Mouse (Mus musculus): ENCODE results near the gene Gmnn. TPM values are rescaled to one million over a fixed set of nuclear protein-coding genes. Genes with fewer than 3 reads are reported as not detected.

Gmnn gene
- polyA plus RNA-seq, 1 experiment from 2014 or later, result 103 TPM

DNA sequence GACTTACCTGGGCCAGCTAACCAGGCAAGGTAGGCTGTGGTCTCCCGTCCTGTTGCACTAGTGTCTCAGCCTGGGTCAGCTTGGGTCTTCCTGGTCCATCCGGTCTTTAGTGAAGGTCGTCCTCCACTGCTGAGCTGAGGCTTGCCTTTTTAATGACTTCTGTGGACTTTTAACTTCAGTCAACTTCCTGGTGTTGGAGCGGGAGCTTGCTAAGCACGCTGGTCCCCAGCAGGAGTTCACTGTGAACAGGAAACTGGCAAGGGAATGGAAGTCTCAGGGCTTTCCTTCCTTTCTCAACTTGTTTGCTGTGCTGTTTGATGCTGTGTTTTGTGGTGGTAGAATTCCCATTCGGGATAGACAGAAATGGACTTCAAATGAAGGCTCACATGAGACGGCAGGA is 44.0 kb downstream of the Gmnn start:
- ATAC-seq (ENCODE audit: low read depth), result no peak
- H3K27ac ChIP-seq (ENCODE audit: low read length), result no peak overlapping the region

DNA sequence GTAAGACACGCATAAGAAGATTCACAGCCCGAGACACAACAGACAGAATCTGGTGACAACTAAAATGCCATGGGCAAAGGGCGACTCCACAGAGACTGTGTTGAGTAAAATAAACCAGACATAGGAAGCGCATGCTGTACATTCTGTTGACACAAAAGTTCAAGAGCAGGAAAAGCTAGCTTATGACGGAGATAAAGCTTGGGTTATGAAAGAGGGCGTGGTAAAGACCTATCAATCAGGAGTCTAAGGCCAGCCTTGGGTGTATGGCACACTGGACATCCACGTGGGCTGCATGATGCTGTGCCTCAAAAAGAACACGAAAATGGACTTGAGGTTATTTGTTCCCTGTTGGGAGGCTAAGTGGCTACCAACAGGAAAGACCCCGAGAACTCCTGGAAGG is 45.3 kb downstream of the Gmnn start:
- peaks cover 10% of the 10 kb centered on the region for H3K4me1 ChIP-seq (replicated peaks; ENCODE audit: control insufficient read depth, insufficient read depth, low read length)
- H3K27ac ChIP-seq (ENCODE audit: low read length), result no peak overlapping the region
- 52% methylated on average over 9 of the region's 9 CpGs for WGBS
- ATAC-seq (ENCODE audit: low read depth), result no peak
- no peak overlapping the region for H3K4me2 ChIP-seq (ENCODE audit: low read depth, low read length)
- no peak overlapping the region for H3K9ac ChIP-seq (ENCODE audit: low read length)
- H3K36me3 ChIP-seq (ENCODE audit: control insufficient read depth, insufficient read depth, low read length), result no peaks in the 10 kb centered on the region
- H3K9me3 ChIP-seq (ENCODE audit: control insufficient read depth, low read length), result no peaks in the 10 kb centered on the region
- H3K4me3 ChIP-seq (ENCODE audit: low read length), result no peak overlapping the region
- no peaks in the 10 kb centered on the region for H3K27me3 ChIP-seq (ENCODE audit: control insufficient read depth, insufficient read depth, low read depth, low read length)

More for the DNA sequence above, 44.0 kb downstream of the Gmnn start:
- H3K36me3 ChIP-seq (ENCODE audit: control insufficient read depth, insufficient read depth, low read length), result no peaks in the 10 kb centered on the region
- no peaks in the 10 kb centered on the region for H3K27me3 ChIP-seq (ENCODE audit: control insufficient read depth, insufficient read depth, low read depth, low read length)
- H3K9ac ChIP-seq (ENCODE audit: low read length), result no peak overlapping the region
- no peak overlapping the region for H3K4me3 ChIP-seq (ENCODE audit: low read length)
- no peaks in the 10 kb centered on the region for H3K9me3 ChIP-seq (ENCODE audit: control insufficient read depth, low read length)
- peaks cover 10% of the 10 kb centered on the region for H3K4me1 ChIP-seq (replicated peaks; ENCODE audit: control insufficient read depth, insufficient read depth, low read length)
- WGBS, result 60% methylated on average over 7 of the region's 7 CpGs
- no peak overlapping the region for H3K4me2 ChIP-seq (ENCODE audit: low read depth, low read length)

DNA sequence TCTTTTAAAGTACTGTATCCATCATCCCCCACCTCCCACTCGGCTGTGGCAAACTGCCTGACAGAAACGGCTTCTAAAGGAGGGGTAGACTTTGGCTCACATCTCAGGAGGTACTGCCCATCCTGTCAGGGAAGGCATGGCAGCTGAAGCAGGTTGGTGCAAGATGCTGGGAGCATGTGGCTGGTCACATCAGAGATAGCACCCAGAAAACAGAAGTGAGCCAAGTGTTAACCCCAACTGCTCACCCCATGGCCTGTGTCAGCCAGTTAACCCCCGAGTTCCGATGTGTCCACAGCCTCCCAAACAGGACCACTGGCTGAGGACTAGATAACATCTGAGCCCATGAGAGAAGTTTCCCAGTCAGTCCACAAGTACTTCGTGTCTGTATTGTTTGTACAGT is 46.1 kb downstream of the Gmnn start:
- no peaks in the 10 kb centered on the region for H3K27me3 ChIP-seq (ENCODE audit: control insufficient read depth, insufficient read depth, low read depth, low read length)
- no peak overlapping the region for H3K4me3 ChIP-seq (ENCODE audit: low read length)
- H3K27ac ChIP-seq (ENCODE audit: low read length), result peak overlapping the region; percentile 12; the same call in 1 of the 2 replicates
- no peak overlapping the region for H3K9ac ChIP-seq (ENCODE audit: low read length)
- H3K9me3 ChIP-seq (ENCODE audit: control insufficient read depth, low read length), result no peaks in the 10 kb centered on the region
- no peaks in the 10 kb centered on the region for H3K36me3 ChIP-seq (ENCODE audit: control insufficient read depth, insufficient read depth, low read length)
- no peak overlapping the region for H3K4me2 ChIP-seq (ENCODE audit: low read depth, low read length)
- ATAC-seq (ENCODE audit: low read depth), result no peak
- 54% methylated on average over 5 of the region's 5 CpGs for whole genome bisulfite sequencing
- H3K4me1 ChIP-seq (replicated peaks; ENCODE audit: control insufficient read depth, insufficient read depth, low read length), result peaks cover 10% of the 10 kb centered on the region

DNA sequence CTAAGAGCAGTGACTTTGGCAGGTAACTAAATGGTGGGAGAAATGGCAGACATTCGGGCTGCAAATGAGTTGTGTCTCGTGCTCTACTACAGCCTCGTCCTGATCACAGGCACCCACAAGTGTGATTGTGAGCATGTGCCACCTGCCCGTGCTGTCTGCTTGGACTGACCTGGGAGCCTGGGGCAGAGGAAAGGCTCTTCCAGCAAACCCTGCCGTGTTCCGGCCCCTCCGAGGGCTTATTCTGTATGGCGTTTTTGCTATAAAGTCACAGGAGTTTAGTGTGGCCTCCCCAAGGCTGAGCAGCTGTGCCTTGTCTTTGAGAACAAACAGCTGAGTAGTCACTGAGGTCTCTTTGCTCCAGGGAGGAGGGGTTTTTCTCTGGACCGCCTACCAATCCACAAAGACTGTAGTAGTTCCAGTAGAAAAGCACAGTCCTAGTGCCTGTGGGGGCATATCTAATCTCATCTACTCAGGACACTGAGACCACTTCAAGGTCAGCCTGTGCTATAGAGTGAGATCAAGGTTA is 47.3 kb downstream of the Gmnn start:
- no peak overlapping the region for H3K9ac ChIP-seq (ENCODE audit: low read length)
- no peak overlapping the region for H3K27ac ChIP-seq (ENCODE audit: low read length)
- no peak overlapping the region for H3K4me3 ChIP-seq (ENCODE audit: low read length)
- H3K4me1 ChIP-seq (replicated peaks; ENCODE audit: control insufficient read depth, insufficient read depth, low read length), result peaks cover 10% of the 10 kb centered on the region
- 0 out of 2 replicates have a peak, but pooled peaks have one; percentile 19 for ATAC-seq (ENCODE audit: low read depth)
- H3K4me2 ChIP-seq (ENCODE audit: low read depth, low read length), result no peak overlapping the region
- H3K36me3 ChIP-seq (ENCODE audit: control insufficient read depth, insufficient read depth, low read length), result no peaks in the 10 kb centered on the region
- no peaks in the 10 kb centered on the region for H3K27me3 ChIP-seq (ENCODE audit: control insufficient read depth, insufficient read depth, low read depth, low read length)
- WGBS, result 69% methylated on average over 9 of the region's 9 CpGs
- no peaks in the 10 kb centered on the region for H3K9me3 ChIP-seq (ENCODE audit: control insufficient read depth, low read length)

DNA sequence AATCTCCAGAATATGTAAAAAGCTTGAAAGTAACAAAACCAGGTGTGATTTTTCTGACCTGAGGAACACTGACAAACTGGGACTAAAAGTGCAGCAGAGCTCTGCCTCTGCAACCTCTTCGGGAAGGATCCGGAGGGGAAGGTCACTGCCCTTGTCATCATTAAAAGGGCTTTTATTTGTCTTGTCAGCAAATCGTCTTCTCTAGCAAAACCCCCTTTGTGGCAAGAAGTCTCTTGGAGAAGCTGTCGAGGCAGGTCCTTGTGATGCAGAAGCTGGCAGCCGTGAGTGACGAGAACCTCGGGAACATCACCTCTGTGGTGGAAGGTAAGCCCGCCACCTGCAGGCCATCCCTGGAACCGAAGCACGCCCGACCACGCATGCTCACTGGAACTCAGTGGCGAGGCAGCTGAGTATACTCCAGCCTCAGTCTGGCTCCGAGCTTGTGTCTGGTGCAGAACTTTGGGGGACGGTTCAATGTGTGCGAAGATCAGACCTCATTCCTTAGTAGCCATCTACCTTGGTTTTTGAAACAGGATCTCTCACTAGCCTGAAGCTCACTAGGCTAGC is 48.2 kb downstream of the Gmnn start:
- no peaks in the 10 kb centered on the region for H3K27me3 ChIP-seq (ENCODE audit: control insufficient read depth, insufficient read depth, low read depth, low read length)
- H3K4me2 ChIP-seq (ENCODE audit: low read depth, low read length), result peak overlapping the region; percentile 51
- peaks cover 10% of the 10 kb centered on the region for H3K4me1 ChIP-seq (replicated peaks; ENCODE audit: control insufficient read depth, insufficient read depth, low read length)
- H3K9me3 ChIP-seq (ENCODE audit: control insufficient read depth, low read length), result no peaks in the 10 kb centered on the region
- peak; percentile 76 for ATAC-seq (ENCODE audit: low read depth)
- no peaks in the 10 kb centered on the region for H3K36me3 ChIP-seq (ENCODE audit: control insufficient read depth, insufficient read depth, low read length)
- H3K4me3 ChIP-seq (ENCODE audit: low read length), result no peak overlapping the region
- no peak overlapping the region for H3K27ac ChIP-seq (ENCODE audit: low read length)
- peak overlapping the region; percentile 45; the same call in 1 of the 2 replicates for H3K9ac ChIP-seq (ENCODE audit: low read length)
- WGBS, result 7% methylated on average over 16 of the region's 16 CpGs

DNA sequence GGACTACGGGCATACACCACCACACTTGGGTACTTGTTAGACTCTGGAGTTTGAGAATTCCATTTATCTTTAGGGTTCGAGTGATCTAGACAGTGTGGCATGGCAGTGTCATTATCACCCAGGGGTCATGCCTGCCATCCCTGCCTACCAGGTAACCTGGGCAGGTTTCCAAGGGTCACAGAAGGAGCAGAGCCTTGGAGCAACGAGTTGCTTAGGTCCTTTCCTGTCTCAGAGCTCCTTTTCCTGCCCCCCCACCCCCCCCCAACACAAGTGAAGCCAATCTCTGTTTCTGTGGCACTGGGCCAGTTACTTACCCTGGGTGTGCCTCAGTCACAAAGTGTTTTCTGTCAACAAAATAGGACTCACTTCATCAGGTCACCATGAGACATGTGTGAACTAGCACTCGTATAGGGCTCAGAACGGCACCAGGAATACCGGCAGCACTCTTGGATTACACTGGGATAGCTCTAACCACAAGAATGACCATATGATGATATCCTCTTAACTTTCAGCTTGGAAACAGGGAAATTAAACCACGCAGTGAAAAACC is 49.1 kb downstream of the Gmnn start:
- no peaks in the 10 kb centered on the region for H3K27me3 ChIP-seq (ENCODE audit: control insufficient read depth, insufficient read depth, low read depth, low read length)
- H3K4me2 ChIP-seq (ENCODE audit: low read depth, low read length), result no peak overlapping the region
- no peaks in the 10 kb centered on the region for H3K36me3 ChIP-seq (ENCODE audit: control insufficient read depth, insufficient read depth, low read length)
- no peak overlapping the region for H3K4me3 ChIP-seq (ENCODE audit: low read length)
- 54% methylated on average over 7 of the region's 7 CpGs for WGBS
- H3K9me3 ChIP-seq (ENCODE audit: control insufficient read depth, low read length), result no peaks in the 10 kb centered on the region
- no peak overlapping the region for H3K9ac ChIP-seq (ENCODE audit: low read length)
- H3K27ac ChIP-seq (ENCODE audit: low read length), result peak overlapping the region; percentile 37
- no peak for ATAC-seq (ENCODE audit: low read depth)
- H3K4me1 ChIP-seq (replicated peaks; ENCODE audit: control insufficient read depth, insufficient read depth, low read length), result peaks cover 10% of the 10 kb centered on the region

DNA sequence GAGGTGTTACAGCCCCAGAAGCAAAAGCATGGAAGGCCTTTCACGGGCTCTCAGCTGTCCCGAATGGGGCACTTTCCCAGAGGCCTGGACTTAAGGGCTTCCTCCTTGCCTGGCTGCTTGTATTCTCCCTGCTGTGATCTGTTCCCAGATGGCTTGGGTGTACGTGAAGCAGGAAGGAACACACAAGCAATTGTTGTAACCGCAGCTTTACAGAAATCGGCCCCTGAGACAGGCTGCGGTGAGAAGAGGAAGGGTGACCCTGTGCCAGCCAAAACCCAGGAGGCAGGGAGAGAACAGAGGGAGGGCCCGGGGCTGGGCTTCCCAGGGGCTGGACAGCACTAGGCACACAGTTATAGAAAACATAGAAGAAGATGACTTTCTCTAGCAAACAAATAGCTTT is 50.8 kb downstream of the Gmnn start:
- Histone ChIP-seq H3K27me3 (ENCODE audit: control insufficient read depth, insufficient read depth, low read depth, low read length) (no peaks in the 10 kb centered on the region), H3K36me3 (ENCODE audit: control insufficient read depth, insufficient read depth, low read length) (no peaks in the 10 kb centered on the region), H3K4me1 (replicated peaks; ENCODE audit: control insufficient read depth, insufficient read depth, low read length) (peaks cover 10% of the 10 kb centered on the region), H3K9me3 (ENCODE audit: control insufficient read depth, low read length) (no peaks in the 10 kb centered on the region), H3K4me3 (ENCODE audit: low read length) (no peak overlapping the region), H3K4me2 (ENCODE audit: low read depth, low read length) (no peak overlapping the region), H3K27ac (ENCODE audit: low read length) (peak overlapping the region; percentile 7; the same call in 1 of the 2 replicates), H3K9ac (ENCODE audit: low read length) (no peak overlapping the region)
- no peak; the same call in 1 of the 2 replicates for ATAC-seq (ENCODE audit: low read depth)
- 54% methylated on average over 7 of the region's 7 CpGs for WGBS

DNA sequence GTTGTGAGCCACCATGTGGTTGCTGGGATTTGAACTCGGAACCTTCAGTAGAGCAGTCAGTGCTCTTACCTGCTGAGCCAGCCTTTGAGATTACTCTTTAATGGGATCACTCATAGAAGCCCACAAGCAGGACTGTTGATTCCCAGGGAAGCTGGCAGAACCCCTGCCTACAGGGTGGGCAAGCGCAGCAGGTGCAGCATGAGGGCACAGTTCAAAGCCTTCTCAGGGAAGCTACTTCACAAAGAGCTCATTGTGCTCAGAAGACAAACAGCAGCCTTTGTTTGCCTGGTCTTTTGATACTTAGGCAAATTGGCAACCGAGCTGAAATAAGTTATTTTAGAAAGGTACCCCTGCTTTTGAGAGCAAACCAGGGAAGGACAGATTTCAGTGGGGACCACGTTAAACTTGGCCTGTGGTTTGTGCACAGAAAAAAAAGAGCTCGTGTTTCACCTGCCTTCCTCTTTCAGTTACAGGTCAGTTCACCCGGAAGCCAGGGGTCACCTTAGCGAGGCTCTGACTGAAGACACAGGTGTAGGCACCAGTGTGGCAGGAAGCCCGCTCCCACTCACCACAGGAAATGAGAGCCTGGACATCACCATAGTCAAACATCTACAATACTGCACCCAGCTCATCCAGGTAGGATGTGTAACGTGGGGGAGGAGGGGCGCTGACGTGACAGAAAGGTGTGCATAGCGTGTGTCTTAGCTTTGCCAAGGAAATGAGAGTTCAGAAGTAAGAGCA is 51.9 kb downstream of the Gmnn start:
- ATAC-seq (ENCODE audit: low read depth), result 0 out of 2 replicates have a peak, but pooled peaks have one; percentile 41
- Histone ChIP-seq H3K4me3 (ENCODE audit: low read length) (no peak overlapping the region), H3K9me3 (ENCODE audit: control insufficient read depth, low read length) (no peaks in the 10 kb centered on the region), H3K4me1 (replicated peaks; ENCODE audit: control insufficient read depth, insufficient read depth, low read length) (peaks cover 10% of the 10 kb centered on the region), H3K27ac (ENCODE audit: low read length) (peak overlapping the region; percentile 14), H3K36me3 (ENCODE audit: control insufficient read depth, insufficient read depth, low read length) (no peaks in the 10 kb centered on the region), H3K4me2 (ENCODE audit: low read depth, low read length) (no peak overlapping the region), H3K9ac (ENCODE audit: low read length) (no peak overlapping the region; the same call in 1 of the 2 replicates), H3K27me3 (ENCODE audit: control insufficient read depth, insufficient read depth, low read depth, low read length) (no peaks in the 10 kb centered on the region)
- 54% methylated on average over 12 of the region's 12 CpGs for WGBS

DNA sequence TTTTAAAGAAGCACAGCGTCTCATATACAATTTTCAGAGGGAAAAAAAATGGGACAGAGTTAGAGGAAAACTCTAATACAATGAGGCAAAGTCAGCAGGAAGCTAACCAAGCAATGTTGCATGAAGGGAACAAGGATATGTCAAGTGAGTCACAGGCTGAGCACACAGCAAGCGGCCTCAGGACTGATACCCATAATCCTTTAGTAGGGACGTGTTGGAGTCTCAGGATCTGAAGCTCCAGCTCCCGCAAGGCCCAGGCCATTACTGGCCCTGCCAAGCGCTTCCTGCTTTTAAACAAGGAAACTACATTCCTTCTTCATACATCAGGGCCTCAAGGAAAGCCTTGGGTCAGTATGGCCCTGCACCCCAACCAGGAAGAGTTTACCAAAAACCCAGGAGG is 59.6 kb downstream of the Gmnn start:
- Histone ChIP-seq H3K4me2 (ENCODE audit: low read depth, low read length) (no peak overlapping the region), H3K27me3 (ENCODE audit: control insufficient read depth, insufficient read depth, low read depth, low read length) (no peaks in the 10 kb centered on the region), H3K4me1 (replicated peaks; ENCODE audit: control insufficient read depth, insufficient read depth, low read length) (no peaks in the 10 kb centered on the region), H3K36me3 (ENCODE audit: control insufficient read depth, insufficient read depth, low read length) (no peaks in the 10 kb centered on the region), H3K27ac (ENCODE audit: low read length) (no peak overlapping the region), H3K9me3 (ENCODE audit: control insufficient read depth, low read length) (no peaks in the 10 kb centered on the region), H3K9ac (ENCODE audit: low read length) (no peak overlapping the region), H3K4me3 (ENCODE audit: low read length) (no peak overlapping the region)
- no peak for ATAC-seq (ENCODE audit: low read depth)
- WGBS, result 63% methylated on average over 5 of the region's 5 CpGs

Measured in lung, embryonic 16.5 days (tissue).